Mouse (Mus musculus) lung, embryonic 15.5 days (tissue): ENCODE measurements at regions not wholly inside any gene's neighbourhood (a gene's known extent, or its start where the extent isn't known, plus 50 kb on each side); places are given as distances from the start of the nearest gene placed in this dataset.
"Not testable (repeated sequence)": the region's sequence is repeated elsewhere in the genome, so short reads cannot be mapped to it uniquely, and the experiment has no call there.

Experiments
- ATAC-seq: fragments of 200-750 bp; cut with Nextera tagmentation; 2 replicates; pipeline ENCODE4 v1.8.0; 2017; ENCODE audit warnings: moderate number of reproducible peaks, borderline replicate concordance; ENCODE audit not compliant: low FRiP score, low TSS enrichment; ENCODE audit errors: extremely low read depth
- H3K27ac ChIP-seq: fragments of 300-500 bp; sonication (generic); 2 replicates; pipeline ENCODE4 v1.5.1; 2015; ENCODE audit warnings: moderate library complexity, mild to moderate bottlenecking, inconsistent platforms
- H3K27me3 ChIP-seq: fragments of 300-500 bp; sonication (generic); 2 replicates; pipeline ENCODE4 v1.6.1; 2015; ENCODE audit warnings: inconsistent platforms
- H3K36me3 ChIP-seq: fragments of 300-500 bp; sonication (generic); 2 replicates; pipeline ENCODE4 v1.6.1; 2015; ENCODE audit warnings: inconsistent platforms
- H3K4me1 ChIP-seq: fragments of 300-500 bp; sonication (generic); 2 replicates; pipeline ENCODE4 v1.6.1; 2015; ENCODE audit warnings: inconsistent platforms
- H3K4me2 ChIP-seq: fragments of 300-500 bp; sonication (generic); 2 replicates; pipeline ENCODE4 v1.6.1; 2015; ENCODE audit warnings: inconsistent platforms, mild to moderate bottlenecking, moderate library complexity
- H3K4me3 ChIP-seq: fragments of 300-500 bp; sonication (generic); 2 replicates; pipeline ENCODE4 v1.5.1; 2015; ENCODE audit warnings: mild to moderate bottlenecking, inconsistent platforms
- H3K9ac ChIP-seq: fragments of 300-500 bp; sonication (generic); 2 replicates; pipeline ENCODE4 v1.6.1; 2015; ENCODE audit warnings: inconsistent platforms
- H3K9me3 ChIP-seq: fragments of 300-500 bp; sonication (generic); 2 replicates; pipeline ENCODE4 v1.6.1; 2016; ENCODE audit warnings: inconsistent platforms
- WGBS: fragments of 180-500 bp; shearing (Covaris S2); methylation state at CpG from one replicate; pipeline ENCODE4 v1.1.7; 2015; 5-methylcytosine and 5-hydroxymethylcytosine counted together

- Histone ChIP-seq H3K27me3 (no peaks in the 10 kb centered on the region), H3K4me1 (peaks cover 5% of the 10 kb centered on the region), H3K9me3 (no peaks in the 10 kb centered on the region), H3K27ac (no peak overlapping the region), H3K36me3 (no peaks in the 10 kb centered on the region), H3K9ac (no peak overlapping the region), H3K4me3 (no peak overlapping the region), H3K4me2 (no peak overlapping the region)
- 91% methylated on average over 3 of the region's 3 CpGs for WGBS
- ATAC-seq, result no peak
Measured at GRCm38 (mm10) chr1:181262496-181262895, 50.7 kb upstream of the Wdr26 start.

GRCm38 (mm10) chr1:181263216-181263615, 51.4 kb upstream of the Wdr26 start:
- Histone ChIP-seq H3K4me1 (peaks cover 4% of the 10 kb centered on the region; the same call in 1 of the 2 replicates), H3K36me3 (no peaks in the 10 kb centered on the region), H3K4me3 (no peak overlapping the region), H3K27ac (no peak overlapping the region), H3K27me3 (no peaks in the 10 kb centered on the region), H3K9me3 (no peaks in the 10 kb centered on the region), H3K9ac (no peak overlapping the region), H3K4me2 (no peak overlapping the region)
- 94% methylated on average over 10 of the region's 10 CpGs for WGBS
- ATAC-seq, result no peak

DNA sequence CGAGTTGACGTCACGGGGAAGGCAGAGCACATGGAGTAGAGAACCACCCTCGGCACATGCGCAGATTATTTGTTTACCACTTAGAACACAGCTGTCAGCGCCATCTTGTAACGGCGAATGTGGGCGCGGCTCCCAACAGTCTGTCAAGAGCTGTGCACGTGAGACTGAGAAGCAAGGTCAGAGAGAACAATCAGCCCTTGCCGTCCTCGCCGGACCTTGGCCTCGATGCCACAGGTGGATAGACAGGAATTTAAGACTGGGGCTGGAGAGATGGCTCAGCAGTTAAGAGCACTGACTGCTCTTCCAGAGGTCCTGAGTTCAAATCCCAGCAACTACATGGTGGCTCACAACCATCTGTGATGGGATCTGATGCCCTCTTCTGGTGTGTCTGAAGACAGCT, 58.7 kb upstream of the Wdr26 start:
- H3K9ac ChIP-seq, H3K27ac ChIP-seq, H3K4me2 ChIP-seq, ATAC-seq, H3K27me3 ChIP-seq, H3K36me3 ChIP-seq, H3K9me3 ChIP-seq, H3K4me3 ChIP-seq: not testable (repeated sequence)
- WGBS, result 97% methylated on average over 12 of the region's 15 CpGs
- peaks cover 12% of the 10 kb centered on the region for H3K4me1 ChIP-seq

- H3K4me2 ChIP-seq, result no peak overlapping the region
- peaks cover 12% of the 10 kb centered on the region for H3K4me1 ChIP-seq
- no peaks in the 10 kb centered on the region for H3K9me3 ChIP-seq
- no peaks in the 10 kb centered on the region for H3K36me3 ChIP-seq
- H3K9ac ChIP-seq, result no peak overlapping the region
- no peak for ATAC-seq
- no peak overlapping the region for H3K27ac ChIP-seq
- H3K27me3 ChIP-seq, result no peaks in the 10 kb centered on the region
- 67% methylated on average over 5 of the region's 5 CpGs for WGBS
- H3K4me3 ChIP-seq, result no peak overlapping the region
Measured at GRCm38 (mm10) chr1:181271164-181271563, 59.4 kb upstream of the Wdr26 start.

DNA sequence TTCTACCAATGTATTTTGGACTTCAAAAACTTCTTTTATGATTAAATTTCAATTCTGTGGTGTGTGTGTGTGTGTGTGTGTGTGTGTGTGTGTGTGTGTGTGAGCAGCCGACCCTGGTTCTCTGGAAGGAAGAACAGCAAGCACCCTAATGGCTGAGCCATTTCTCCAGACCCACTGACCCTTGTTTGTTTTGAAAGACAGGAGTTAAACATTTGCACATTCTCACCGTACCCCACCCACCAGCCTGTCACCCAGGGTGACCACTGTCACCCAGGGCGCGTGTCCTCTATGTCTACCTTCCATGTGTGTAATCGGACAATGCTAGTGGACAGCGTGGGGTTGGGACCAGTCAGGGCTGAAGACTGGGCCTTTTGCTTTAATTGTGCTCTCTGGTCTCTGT, 60.0 kb upstream of the Wdr26 start:
- WGBS, result 69% methylated on average over 6 of the region's 6 CpGs
- no peak for ATAC-seq
- Histone ChIP-seq H3K9me3 (no peaks in the 10 kb centered on the region), H3K4me2 (no peak overlapping the region), H3K27me3 (no peaks in the 10 kb centered on the region), H3K36me3 (no peaks in the 10 kb centered on the region), H3K4me1 (peaks cover 12% of the 10 kb centered on the region), H3K27ac (no peak overlapping the region), H3K9ac (no peak overlapping the region), H3K4me3 (no peak overlapping the region)

DNA sequence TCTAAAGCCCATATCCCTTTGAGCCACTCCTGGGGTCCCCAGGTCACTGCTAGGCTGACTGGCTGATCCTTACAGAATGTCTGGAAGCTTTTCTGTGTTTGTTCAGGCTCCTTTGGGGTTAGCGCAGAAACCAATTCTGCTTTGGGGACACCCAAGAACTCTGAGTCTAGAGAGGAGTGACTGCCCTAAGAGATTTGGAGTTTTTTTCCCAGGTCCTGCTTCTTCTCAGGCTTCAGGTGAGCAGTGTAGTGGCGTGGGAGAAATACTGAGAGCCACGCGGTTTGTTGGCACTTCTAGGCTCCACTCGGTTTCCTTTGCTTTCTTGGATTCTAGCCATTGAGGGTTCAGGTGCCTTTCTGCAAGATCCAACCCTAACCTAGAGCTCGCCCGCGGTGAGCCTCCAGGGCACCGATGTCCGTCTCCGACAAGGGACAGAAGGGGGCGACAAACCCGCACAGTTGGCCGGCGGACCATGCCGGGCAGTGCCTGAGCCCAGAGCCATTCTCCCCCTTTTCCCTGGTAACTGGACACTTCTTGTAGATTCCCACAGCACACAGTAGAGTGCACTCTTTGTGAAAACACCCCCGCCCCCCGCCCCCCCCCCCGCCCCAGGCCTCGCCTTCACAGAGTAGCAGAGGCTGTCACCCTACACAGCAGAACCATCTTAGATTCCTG, 61.0 kb upstream of the Wdr26 start:
- Histone ChIP-seq H3K4me1 (peaks cover 12% of the 10 kb centered on the region), H3K4me3 (no peak overlapping the region), H3K4me2 (peak overlapping the region; percentile 6; the same call in 1 of the 2 replicates), H3K9me3 (no peaks in the 10 kb centered on the region), H3K27me3 (no peaks in the 10 kb centered on the region), H3K27ac (no peak overlapping the region), H3K36me3 (no peaks in the 10 kb centered on the region), H3K9ac (peak overlapping the region; percentile 13; the same call in 1 of the 2 replicates)
- WGBS, result 4% methylated on average over 19 of the region's 20 CpGs
- ATAC-seq, result peak; percentile 90

DNA sequence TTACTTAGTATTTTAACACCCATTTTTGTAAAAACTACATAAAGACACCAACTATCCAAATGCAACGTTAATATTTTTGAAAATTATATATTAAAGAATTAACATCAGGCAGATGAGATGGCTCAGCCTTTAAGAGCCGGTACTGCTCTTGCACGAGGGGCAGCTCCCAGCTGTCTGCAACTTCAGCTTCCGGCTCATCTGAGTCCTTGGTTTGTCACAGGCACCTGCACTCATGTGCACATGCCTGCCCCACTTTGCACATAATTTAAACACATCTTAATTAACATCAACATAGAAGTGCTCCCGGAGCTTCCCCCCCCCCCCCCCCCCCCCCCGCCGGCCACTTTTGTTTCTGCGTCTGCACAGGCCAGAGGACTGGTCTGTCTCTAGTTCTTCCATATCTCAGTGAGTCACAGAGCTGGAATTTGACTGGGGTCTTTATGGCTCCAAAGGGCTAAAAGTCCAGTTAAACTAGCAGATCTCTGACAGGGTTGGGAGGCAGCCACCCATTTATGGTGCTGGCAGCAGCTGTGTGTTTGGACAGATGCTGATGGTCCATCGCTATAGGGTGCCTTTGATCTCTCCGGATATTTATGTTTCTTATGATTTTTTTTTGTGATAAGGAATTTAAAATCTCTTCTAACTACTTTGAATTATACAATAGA, 61.9 kb upstream of the Wdr26 start:
- Histone ChIP-seq H3K9ac (no peak overlapping the region), H3K27ac (no peak overlapping the region), H3K36me3 (no peaks in the 10 kb centered on the region), H3K4me2 (no peak overlapping the region), H3K4me3 (no peak overlapping the region), H3K9me3 (no peaks in the 10 kb centered on the region), H3K4me1 (peaks cover 12% of the 10 kb centered on the region), H3K27me3 (no peaks in the 10 kb centered on the region)
- peak; percentile 64; the same call in 1 of the 2 replicates for ATAC-seq
- WGBS, result 24% methylated on average over 7 of the region's 10 CpGs

DNA sequence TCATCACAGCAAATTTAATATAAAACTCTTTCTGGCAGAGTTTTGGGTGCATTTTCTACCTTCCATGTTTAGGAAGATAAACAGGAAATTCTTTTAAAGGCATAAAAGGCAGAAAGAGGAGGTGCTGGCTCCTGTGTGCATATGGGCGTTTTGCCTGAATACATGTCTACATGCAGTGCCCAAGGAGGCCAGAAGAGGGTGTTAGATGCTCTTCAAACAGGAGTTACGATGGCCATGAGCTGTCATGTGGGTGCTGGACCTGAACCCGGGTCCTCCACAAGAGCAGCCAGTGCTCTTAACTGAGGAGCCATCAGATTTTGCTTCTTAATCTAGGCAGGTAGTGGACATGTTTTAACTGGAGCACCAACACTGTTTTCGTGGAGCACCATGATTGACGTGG, 69.0 kb upstream of the Wdr26 start:
- H3K4me1 ChIP-seq, result no peaks in the 10 kb centered on the region
- H3K4me3 ChIP-seq, result no peak overlapping the region
- 83% methylated on average over 5 of the region's 5 CpGs for WGBS
- H3K4me2 ChIP-seq, result no peak overlapping the region
- H3K9me3 ChIP-seq, result no peaks in the 10 kb centered on the region
- H3K27me3 ChIP-seq, result no peaks in the 10 kb centered on the region
- no peak overlapping the region for H3K27ac ChIP-seq
- H3K9ac ChIP-seq, result no peak overlapping the region
- no peak for ATAC-seq
- H3K36me3 ChIP-seq, result no peaks in the 10 kb centered on the region

DNA sequence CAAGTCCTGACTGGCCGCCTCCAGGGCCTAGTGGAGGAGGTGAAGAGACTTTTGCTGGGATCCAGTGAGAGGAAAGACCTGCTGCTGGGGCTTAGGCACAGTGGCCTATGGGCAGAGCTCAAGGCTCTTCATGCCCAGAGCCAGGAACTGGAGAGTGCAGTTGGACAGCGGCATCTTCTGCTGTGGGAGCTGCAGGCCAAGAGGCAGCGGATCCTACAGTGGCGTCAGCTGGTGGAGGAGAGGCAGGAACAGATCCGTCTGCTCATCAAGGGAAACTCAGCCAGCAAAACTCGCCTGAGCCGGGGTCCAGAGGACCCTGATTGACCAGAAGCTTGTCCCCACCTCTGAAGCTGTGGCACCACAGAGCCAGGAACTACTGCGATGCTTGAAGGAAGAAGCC, 69.4 kb upstream of the Cnih3 start:
- not testable (repeated sequence) for H3K9me3 ChIP-seq, H3K9ac ChIP-seq, H3K36me3 ChIP-seq, ATAC-seq, H3K4me1 ChIP-seq, H3K4me3 ChIP-seq, H3K27me3 ChIP-seq, H3K27ac ChIP-seq, H3K4me2 ChIP-seq
- 84% methylated on average over 8 of the region's 8 CpGs for WGBS

- not testable (repeated sequence) for H3K4me2 ChIP-seq, H3K4me3 ChIP-seq, H3K4me1 ChIP-seq, H3K36me3 ChIP-seq, H3K27ac ChIP-seq, H3K9me3 ChIP-seq, H3K27me3 ChIP-seq, H3K9ac ChIP-seq, ATAC-seq
- 80% methylated on average over 8 of the region's 8 CpGs for WGBS
Measured at GRCm38 (mm10) chr1:181283539-181283938, 68.9 kb upstream of the Cnih3 start.

- no peak overlapping the region for H3K4me2 ChIP-seq
- WGBS, result 75% methylated on average over 10 of the region's 10 CpGs
- H3K9ac ChIP-seq, result no peak overlapping the region
- no peaks in the 10 kb centered on the region for H3K9me3 ChIP-seq
- H3K36me3 ChIP-seq, result no peaks in the 10 kb centered on the region
- no peaks in the 10 kb centered on the region for H3K27me3 ChIP-seq
- no peak overlapping the region for H3K4me3 ChIP-seq
- ATAC-seq, result no peak
- H3K4me1 ChIP-seq, result peaks cover 3% of the 10 kb centered on the region; the same call in 1 of the 2 replicates
- no peak overlapping the region for H3K27ac ChIP-seq
Measured at GRCm38 (mm10) chr1:181284301-181285197, 67.9 kb upstream of the Cnih3 start.

GRCm38 (mm10) chr1:181285600-181285999, 66.8 kb upstream of the Cnih3 start:
- Histone ChIP-seq H3K27me3 (no peaks in the 10 kb centered on the region), H3K4me1 (peaks cover 6% of the 10 kb centered on the region; the same call in 1 of the 2 replicates), H3K27ac (no peak overlapping the region), H3K9me3 (no peaks in the 10 kb centered on the region), H3K4me3 (no peak overlapping the region), H3K9ac (no peak overlapping the region), H3K36me3 (no peaks in the 10 kb centered on the region), H3K4me2 (no peak overlapping the region)
- 80% methylated on average over 8 of the region's 8 CpGs for WGBS
- ATAC-seq, result no peak
